Mouse (Mus musculus) forebrain, embryonic 11.5 days (tissue): ENCODE results near the gene Tnfrsf9. TPM values are rescaled to one million over a fixed set of nuclear protein-coding genes. Genes with fewer than 3 reads are reported as not detected.

Source experiments
- ATAC-seq: fragments of 200-750 bp; cut with Nextera tagmentation; replicated peaks from 2 replicates; pipeline ENCODE4 v1.8.0; 2017; ENCODE audit warnings: moderate TSS enrichment; ENCODE audit not compliant: low FRiP score
- DNase-seq: peaks from one replicate; pipeline ENCODE4 v3.0.0-alpha.2; 2017; ENCODE audit warnings: low spot score
- H3K27ac ChIP-seq: fragments of 300-500 bp; sonication (generic); 2 replicates; pipeline ENCODE4 v1.5.1; 2014; ENCODE audit warnings: low read depth, low read length
- H3K27me3 ChIP-seq: fragments of 300-500 bp; sonication (generic); 2 replicates; pipeline ENCODE4 v1.6.1; 2014; ENCODE audit warnings: mild to moderate bottlenecking, low read length, mixed read lengths; ENCODE audit not compliant: control insufficient read depth, insufficient read depth
- H3K36me3 ChIP-seq: fragments of 300-500 bp; sonication (generic); 2 replicates; pipeline ENCODE4 v1.6.1; 2014; ENCODE audit warnings: mild to moderate bottlenecking, low read length, moderate library complexity, mixed read lengths; ENCODE audit not compliant: control insufficient read depth, insufficient read depth
- H3K4me1 ChIP-seq: fragments of 300-500 bp; sonication (generic); replicated peaks from 2 replicates; pipeline ENCODE4 v1.6.1; 2014; ENCODE audit warnings: low read length, mixed read lengths; ENCODE audit not compliant: control insufficient read depth, insufficient read depth
- H3K4me2 ChIP-seq: fragments of 300-500 bp; sonication (generic); 2 replicates; pipeline ENCODE4 v1.6.1; 2014; ENCODE audit warnings: low read depth, mild to moderate bottlenecking, low read length, moderate library complexity, mixed read lengths; ENCODE audit not compliant: severe bottlenecking
- H3K4me3 ChIP-seq: fragments of 300-500 bp; sonication (generic); 2 replicates; pipeline ENCODE4 v1.5.1; 2014; ENCODE audit warnings: low read depth, low read length
- H3K9ac ChIP-seq: fragments of 300-500 bp; sonication (generic); 2 replicates; pipeline ENCODE4 v1.6.1; 2014; ENCODE audit warnings: low read length
- H3K9me3 ChIP-seq: fragments of 300-500 bp; sonication (generic); 2 replicates; pipeline ENCODE4 v1.6.1; 2016; ENCODE audit warnings: low read length, mixed read lengths; ENCODE audit not compliant: control insufficient read depth
- WGBS: fragments of 180-500 bp; shearing (Covaris S2); extraction: QIAGEN DNeasy Blood & Tissue Kit; methylation state at CpG from one replicate; pipeline ENCODE4 v1.1.7; 2014; 5-methylcytosine and 5-hydroxymethylcytosine counted together
- polyA plus RNA-seq: library from polyadenylated mRNA; unstranded; fragments of >200 nt; fragmentation: Nextera tagmentation; extraction: Ambion mirVana; gene quantifications from 2 replicates; pipeline ENCODE4 v1.2.1, GENCODE M21; 2014

Gene Tnfrsf9
- polyA plus RNA-seq, 1 experiment from 2014 or later: 0.19 TPM

GRCm38 (mm10) chr4:150887903-150888302 lies 26.5 kb upstream of the Tnfrsf9 start:
- H3K4me2 ChIP-seq: no peak overlapping the region
- ATAC-seq: no peak

DNA sequence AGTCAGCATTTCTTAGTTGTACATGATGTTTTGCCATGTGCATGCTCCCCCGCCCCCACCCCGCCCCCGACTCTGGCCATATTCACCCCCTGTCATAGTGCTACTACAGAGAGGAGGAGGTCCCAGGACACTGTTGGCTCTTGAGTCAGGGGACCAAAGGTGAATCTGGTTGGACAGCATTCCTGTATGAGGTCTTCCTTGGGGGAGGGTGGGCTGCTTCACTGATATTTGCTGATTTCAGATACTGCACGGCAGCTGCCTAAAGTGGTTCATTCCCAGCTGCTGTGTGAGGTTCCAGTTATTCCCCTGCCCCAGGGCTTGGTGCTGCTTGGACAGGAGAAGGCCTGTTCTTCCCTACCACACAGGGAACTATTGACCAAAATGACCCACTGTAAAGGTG lies 25.9 kb upstream of the Tnfrsf9 start:
- no peaks in the 10 kb centered on the region for H3K9me3 ChIP-seq
- H3K27me3 ChIP-seq: no peaks in the 10 kb centered on the region
- no peak overlapping the region for H3K27ac ChIP-seq
- H3K9ac ChIP-seq: no peak overlapping the region
- no peaks in the 10 kb centered on the region for H3K4me1 ChIP-seq
- H3K36me3 ChIP-seq: no peaks in the 10 kb centered on the region
- no peak for ATAC-seq
- H3K4me2 ChIP-seq: no peak overlapping the region
- WGBS: 79% methylated on average over 4 of the region's 4 CpGs
- DNase-seq: no peak
- H3K4me3 ChIP-seq: no peak overlapping the region

More at GRCm38 (mm10) chr4:150887903-150888302, 26.5 kb upstream of the Tnfrsf9 start:
- Histone ChIP-seq H3K9ac (no peak overlapping the region), H3K9me3 (no peaks in the 10 kb centered on the region), H3K27ac (no peak overlapping the region), H3K27me3 (no peaks in the 10 kb centered on the region), H3K4me1 (no peaks in the 10 kb centered on the region), H3K4me3 (no peak overlapping the region), H3K36me3 (no peaks in the 10 kb centered on the region)
- 83% methylated on average over 5 of the region's 5 CpGs for WGBS
- DNase-seq: no peak

GRCm38 (mm10) chr4:150889273-150889954 lies 24.9 kb upstream of the Tnfrsf9 start:
- DNase-seq (no peak), ATAC-seq (no peak)
- WGBS: 50% methylated on average over 20 of the region's 20 CpGs
- no peaks in the 10 kb centered on the region for H3K9me3 ChIP-seq
- no peaks in the 10 kb centered on the region for H3K27me3 ChIP-seq
- no peak overlapping the region for H3K9ac ChIP-seq
- no peaks in the 10 kb centered on the region for H3K4me1 ChIP-seq
- no peak overlapping the region for H3K4me2 ChIP-seq
- no peaks in the 10 kb centered on the region for H3K36me3 ChIP-seq
- H3K4me3 ChIP-seq: no peak overlapping the region
- H3K27ac ChIP-seq: no peak overlapping the region

DNA sequence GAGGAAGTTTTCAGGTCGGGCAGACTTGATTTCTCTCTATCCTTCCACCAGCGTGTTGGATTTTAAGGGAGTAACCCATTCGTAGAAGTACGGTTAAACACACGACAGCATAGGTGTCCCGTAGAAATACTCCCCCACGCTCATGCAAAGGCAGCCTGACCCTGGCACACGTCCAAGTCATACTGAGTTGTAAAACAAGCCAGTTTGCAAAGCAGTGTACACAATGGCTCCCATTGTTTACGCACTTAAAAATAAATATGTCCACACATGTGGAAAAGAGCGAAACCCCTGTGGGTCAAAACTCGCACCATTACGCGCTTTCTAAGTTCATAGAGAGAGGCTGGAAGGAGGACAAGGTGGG lies 24.4 kb upstream of the Tnfrsf9 start:
- no peak overlapping the region for H3K4me2 ChIP-seq
- H3K4me3 ChIP-seq: no peak overlapping the region
- H3K36me3 ChIP-seq: no peaks in the 10 kb centered on the region
- H3K9me3 ChIP-seq: no peaks in the 10 kb centered on the region
- no peaks in the 10 kb centered on the region for H3K4me1 ChIP-seq
- no peak overlapping the region for H3K27ac ChIP-seq
- ATAC-seq: no peak
- WGBS: 75% methylated on average over 13 of the region's 13 CpGs
- no peak for DNase-seq
- no peaks in the 10 kb centered on the region for H3K27me3 ChIP-seq
- H3K9ac ChIP-seq: no peak overlapping the region

- Histone ChIP-seq H3K27ac (no peak overlapping the region), H3K4me3 (no peak overlapping the region), H3K9me3 (no peaks in the 10 kb centered on the region), H3K4me2 (no peak overlapping the region), H3K36me3 (no peaks in the 10 kb centered on the region), H3K9ac (no peak overlapping the region), H3K27me3 (no peaks in the 10 kb centered on the region), H3K4me1 (no peaks in the 10 kb centered on the region)
- WGBS: 87% methylated on average over 5 of the region's 5 CpGs
- DNase-seq: no peak
- ATAC-seq: no peak
Observed at GRCm38 (mm10) chr4:150891308-150891707, 23.1 kb upstream of the Tnfrsf9 start.

GRCm38 (mm10) chr4:150894718-150895501 lies 19.5 kb upstream of the Tnfrsf9 start:
- H3K4me3 ChIP-seq: no peak overlapping the region
- no peaks in the 10 kb centered on the region for H3K27me3 ChIP-seq
- no peak overlapping the region for H3K27ac ChIP-seq
- ATAC-seq: no peak
- H3K36me3 ChIP-seq: no peaks in the 10 kb centered on the region; the same call in 1 of the 2 replicates
- peak; percentile 44 for DNase-seq
- H3K9me3 ChIP-seq: no peaks in the 10 kb centered on the region
- no peak overlapping the region for H3K4me2 ChIP-seq
- H3K9ac ChIP-seq: no peak overlapping the region
- 71% methylated on average over 8 of the region's 8 CpGs for WGBS
- H3K4me1 ChIP-seq: no peaks in the 10 kb centered on the region

DNA sequence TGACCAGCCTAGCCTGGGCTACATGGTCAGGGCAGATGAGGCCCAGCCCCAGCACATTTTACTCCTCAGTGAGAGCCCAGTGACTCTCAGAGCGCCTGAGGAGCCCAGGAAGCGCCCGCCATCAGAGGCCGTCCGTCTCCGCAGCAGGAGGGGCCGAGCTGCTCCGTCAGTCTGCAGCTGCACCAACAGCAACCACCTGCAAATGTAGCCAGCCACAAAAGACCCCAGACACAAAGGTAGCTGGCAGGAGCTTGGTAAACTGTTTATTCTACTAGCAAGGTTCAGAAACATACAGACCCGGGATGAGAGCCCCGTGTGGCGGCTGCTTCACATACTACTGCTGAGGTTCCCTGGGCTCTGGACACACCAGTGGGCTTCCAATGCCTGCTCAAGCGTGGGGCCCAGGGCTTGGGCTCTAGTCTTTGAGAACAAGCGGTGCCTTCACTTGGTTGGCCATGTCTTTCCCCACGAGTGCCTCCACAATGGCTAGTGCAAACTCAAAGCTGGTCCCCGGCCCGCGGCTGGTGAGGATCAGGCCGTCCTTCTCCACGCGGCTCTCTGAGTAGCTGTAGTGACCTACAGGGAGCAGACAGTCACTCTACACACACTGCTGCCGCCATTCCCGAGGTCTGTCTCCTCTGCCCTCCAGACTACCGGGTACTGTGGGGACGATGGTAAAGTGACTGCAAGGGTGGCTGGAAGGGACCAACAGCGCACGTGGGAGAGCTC lies 17.3 kb upstream of the Tnfrsf9 start:
- Histone ChIP-seq H3K36me3 (no peaks in the 10 kb centered on the region; the same call in 1 of the 2 replicates), H3K9ac (no peak overlapping the region), H3K4me3 (no peak overlapping the region), H3K4me1 (no peaks in the 10 kb centered on the region), H3K9me3 (no peaks in the 10 kb centered on the region), H3K27me3 (no peaks in the 10 kb centered on the region), H3K27ac (no peak overlapping the region), H3K4me2 (no peak overlapping the region)
- no peak for DNase-seq
- no peak for ATAC-seq
- 92% methylated on average over 26 of the region's 26 CpGs for WGBS

- H3K9ac ChIP-seq: no peak overlapping the region
- H3K4me3 ChIP-seq: no peak overlapping the region
- H3K4me2 ChIP-seq: no peak overlapping the region
- ATAC-seq (peak; percentile 24; the same call in 1 of the 2 replicates), DNase-seq (peak; percentile 85)
- no peaks in the 10 kb centered on the region for H3K9me3 ChIP-seq
- H3K36me3 ChIP-seq: no peaks in the 10 kb centered on the region; the same call in 1 of the 2 replicates
- H3K27ac ChIP-seq: no peak overlapping the region
- WGBS: 62% methylated on average over 13 of the region's 13 CpGs
- H3K4me1 ChIP-seq: no peaks in the 10 kb centered on the region
- H3K27me3 ChIP-seq: no peaks in the 10 kb centered on the region
Observed at GRCm38 (mm10) chr4:150898716-150899365, 15.5 kb upstream of the Tnfrsf9 start.
